Mouse (Mus musculus): ENCODE results near the gene Stn1. TPM values are rescaled to one million over a fixed set of nuclear protein-coding genes. Genes with fewer than 3 reads are reported as not detected.

Stn1 gene
- polyA plus RNA-seq, 1 experiment from 2014 or later: 34.2 TPM

DNA sequence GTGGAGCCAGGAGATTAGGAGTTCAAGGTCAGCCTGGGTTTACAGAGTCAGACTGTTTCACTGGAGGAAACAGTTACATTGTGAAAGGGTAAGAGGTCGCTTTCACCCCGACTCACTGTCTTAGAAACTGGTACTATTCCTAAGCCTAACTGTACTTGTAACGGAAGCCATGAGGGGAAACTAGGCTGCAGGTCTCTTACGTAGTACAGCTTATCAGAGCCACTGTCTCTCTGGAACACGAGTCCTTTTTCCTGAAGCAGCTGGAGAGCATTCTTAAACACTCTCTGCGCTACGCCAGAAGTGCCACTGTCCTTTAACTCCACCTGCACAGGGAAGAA is 27.2 kb downstream of the Stn1 start:
- no peak overlapping the region for H3K4me3 ChIP-seq
- peaks cover 27% of the 10 kb centered on the region for H3K36me3 ChIP-seq
- H3K9me3 ChIP-seq (replicated peaks): no peaks in the 10 kb centered on the region
- no peak for ATAC-seq (ENCODE audit: insufficient number of reproducible peaks, low FRiP score)
- peaks cover 64% of the 10 kb centered on the region for H3K4me1 ChIP-seq (replicated peaks)
- H3K27me3 ChIP-seq (replicated peaks): no peaks in the 10 kb centered on the region
- peak overlapping the region; percentile 79 for H3K27ac ChIP-seq (ENCODE audit: poor library complexity, severe bottlenecking)
- H3K9ac ChIP-seq: no peak overlapping the region
- 51% methylated on average over 7 of the region's 7 CpGs for WGBS
- peak overlapping the region; percentile 35; the same call in 1 of the 2 replicates for H3K4me2 ChIP-seq

- Histone ChIP-seq H3K4me2 (no peak overlapping the region), H3K9ac (0 out of 2 replicates have a peak overlapping the region, but pooled peaks have one; percentile 39)
Observed at GRCm38 (mm10) chr19:47508771-47509281, 28.5 kb downstream of the Stn1 start.

DNA sequence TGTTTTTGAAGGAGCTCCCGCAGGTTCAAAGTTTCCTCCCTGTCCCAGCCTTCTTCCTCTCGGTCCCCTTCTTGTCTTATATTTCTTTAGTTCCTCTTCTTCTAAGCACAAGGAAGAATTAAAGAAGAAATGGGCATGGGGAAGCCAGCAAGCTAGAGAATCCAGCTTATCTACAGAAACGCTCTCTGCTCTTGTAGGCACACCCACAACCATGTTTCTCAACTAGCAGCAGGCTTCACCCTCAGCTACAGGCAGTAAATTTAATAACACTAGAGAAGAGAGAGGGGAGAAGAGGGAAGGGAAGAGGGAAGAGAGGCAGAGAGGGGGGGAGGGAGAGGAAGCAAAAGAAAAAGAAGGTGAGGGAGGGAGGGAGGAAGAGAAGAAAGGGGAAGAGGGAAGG is 29.1 kb downstream of the Stn1 start:
- Histone ChIP-seq H3K27ac (ENCODE audit: poor library complexity, severe bottlenecking) (peak overlapping the region; percentile 37), H3K4me1 (replicated peaks) (peaks cover 46% of the 10 kb centered on the region), H3K36me3 (peaks cover 15% of the 10 kb centered on the region; the same call in 1 of the 2 replicates), H3K27me3 (replicated peaks) (no peaks in the 10 kb centered on the region), H3K4me3 (no peak overlapping the region), H3K9ac (no peak overlapping the region), H3K4me2 (no peak overlapping the region), H3K9me3 (replicated peaks) (no peaks in the 10 kb centered on the region)
- ATAC-seq (ENCODE audit: insufficient number of reproducible peaks, low FRiP score): no peak
- WGBS: 61% methylated on average over 3 of the region's 3 CpGs

More at GRCm38 (mm10) chr19:47508771-47509281, 28.5 kb downstream of the Stn1 start:
- no peak for ATAC-seq (ENCODE audit: insufficient number of reproducible peaks, low FRiP score)
- peaks cover 17% of the 10 kb centered on the region; the same call in 1 of the 2 replicates for H3K36me3 ChIP-seq
- H3K9me3 ChIP-seq (replicated peaks): no peaks in the 10 kb centered on the region
- peaks cover 52% of the 10 kb centered on the region for H3K4me1 ChIP-seq (replicated peaks)
- no peaks in the 10 kb centered on the region for H3K27me3 ChIP-seq (replicated peaks)
- peak overlapping the region; percentile 79 for H3K27ac ChIP-seq (ENCODE audit: poor library complexity, severe bottlenecking)
- WGBS: 54% methylated on average over 5 of the region's 5 CpGs
- no peak overlapping the region for H3K4me3 ChIP-seq

GRCm38 (mm10) chr19:47507128-47508121 is 29.9 kb downstream of the Stn1 start:
- peak overlapping the region; percentile 37; the same call in 1 of the 2 replicates for H3K27ac ChIP-seq (ENCODE audit: poor library complexity, severe bottlenecking)
- peaks cover 40% of the 10 kb centered on the region for H3K4me1 ChIP-seq (replicated peaks)
- WGBS: 57% methylated on average over 27 of the region's 27 CpGs
- peaks cover under 1% of the 10 kb centered on the region; the same call in 1 of the 2 replicates for H3K9me3 ChIP-seq (replicated peaks)
- H3K27me3 ChIP-seq (replicated peaks): no peaks in the 10 kb centered on the region
- ATAC-seq (ENCODE audit: insufficient number of reproducible peaks, low FRiP score): no peak
- H3K9ac ChIP-seq: no peak overlapping the region
- H3K36me3 ChIP-seq: peaks cover 19% of the 10 kb centered on the region
- no peak overlapping the region for H3K4me2 ChIP-seq
- no peak overlapping the region for H3K4me3 ChIP-seq

GRCm38 (mm10) chr19:47503625-47504024 is 33.7 kb downstream of the Stn1 start:
- H3K27me3 ChIP-seq (replicated peaks): no peaks in the 10 kb centered on the region
- 0 out of 2 replicates have a peak, but pooled peaks have one; percentile 4 for ATAC-seq (ENCODE audit: insufficient number of reproducible peaks, low FRiP score)
- WGBS: 63% methylated on average over 4 of the region's 4 CpGs
- peaks cover 3% of the 10 kb centered on the region; the same call in 1 of the 2 replicates for H3K9me3 ChIP-seq (replicated peaks)
- no peak overlapping the region for H3K27ac ChIP-seq (ENCODE audit: poor library complexity, severe bottlenecking)
- peaks cover 30% of the 10 kb centered on the region for H3K4me1 ChIP-seq (replicated peaks)
- no peak overlapping the region for H3K9ac ChIP-seq
- H3K4me2 ChIP-seq: no peak overlapping the region
- H3K36me3 ChIP-seq: peaks cover 18% of the 10 kb centered on the region
- H3K4me3 ChIP-seq: no peak overlapping the region

DNA sequence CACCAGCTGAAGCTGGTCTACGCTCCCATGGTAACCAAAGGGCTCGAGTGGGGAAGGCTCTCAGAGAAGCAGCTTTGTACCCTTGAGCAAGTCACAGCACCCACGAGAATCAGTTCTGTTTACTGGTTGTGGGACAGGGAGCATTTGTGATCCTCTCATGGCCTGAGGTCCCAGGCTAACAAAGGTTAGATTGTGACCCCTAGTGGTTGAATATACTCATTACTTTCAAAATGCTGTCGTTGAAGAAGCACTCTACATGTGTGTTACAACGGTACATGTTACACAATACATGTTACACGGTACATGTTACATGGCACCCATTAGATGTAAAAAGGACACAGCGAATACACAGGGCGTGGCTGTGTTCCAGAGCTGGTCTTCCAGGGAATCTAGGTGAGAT is 34.7 kb downstream of the Stn1 start:
- Histone ChIP-seq H3K27ac (ENCODE audit: poor library complexity, severe bottlenecking) (no peak overlapping the region), H3K36me3 (peaks cover 18% of the 10 kb centered on the region), H3K4me2 (no peak overlapping the region), H3K4me3 (no peak overlapping the region), H3K27me3 (replicated peaks) (no peaks in the 10 kb centered on the region), H3K9me3 (replicated peaks) (peaks cover 3% of the 10 kb centered on the region; the same call in 1 of the 2 replicates), H3K4me1 (replicated peaks) (peaks cover 19% of the 10 kb centered on the region), H3K9ac (no peak overlapping the region)
- 68% methylated on average over 8 of the region's 8 CpGs for WGBS
- no peak for ATAC-seq (ENCODE audit: insufficient number of reproducible peaks, low FRiP score)

- Histone ChIP-seq H3K4me3 (no peak overlapping the region), H3K36me3 (peaks cover 12% of the 10 kb centered on the region; the same call in 1 of the 2 replicates), H3K4me2 (no peak overlapping the region), H3K9me3 (replicated peaks) (peaks cover 3% of the 10 kb centered on the region; the same call in 1 of the 2 replicates), H3K27me3 (replicated peaks) (no peaks in the 10 kb centered on the region), H3K27ac (ENCODE audit: poor library complexity, severe bottlenecking) (no peak overlapping the region), H3K4me1 (replicated peaks) (peaks cover 16% of the 10 kb centered on the region), H3K9ac (no peak overlapping the region)
- no peak for ATAC-seq (ENCODE audit: insufficient number of reproducible peaks, low FRiP score)
- 76% methylated on average over 11 of the region's 11 CpGs for WGBS
Observed at GRCm38 (mm10) chr19:47500389-47501011, 36.8 kb downstream of the Stn1 start.

DNA sequence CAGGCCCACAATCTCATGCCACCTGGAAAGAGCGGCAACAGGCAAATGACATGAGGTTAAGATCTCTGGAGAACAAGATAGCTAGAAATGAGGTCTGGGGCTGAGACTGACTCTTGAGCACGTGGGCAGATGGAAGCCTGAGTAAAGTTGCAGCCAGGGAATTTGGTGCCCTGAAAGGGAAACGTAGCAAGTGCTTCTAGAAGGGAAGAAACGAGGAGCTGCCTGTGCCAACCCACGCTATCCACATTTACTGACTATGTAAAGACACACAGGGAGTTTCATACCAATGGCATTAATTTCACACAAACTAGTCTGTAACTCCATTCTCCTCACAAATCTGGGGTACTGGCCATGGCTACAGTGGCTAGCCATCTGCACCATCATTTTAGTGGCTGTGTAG is 37.5 kb downstream of the Stn1 start:
- no peak overlapping the region for H3K4me3 ChIP-seq
- 78% methylated on average over 5 of the region's 5 CpGs for WGBS
- H3K27me3 ChIP-seq (replicated peaks): no peaks in the 10 kb centered on the region
- ATAC-seq (ENCODE audit: insufficient number of reproducible peaks, low FRiP score): no peak
- peaks cover 12% of the 10 kb centered on the region; the same call in 1 of the 2 replicates for H3K36me3 ChIP-seq
- no peak overlapping the region for H3K27ac ChIP-seq (ENCODE audit: poor library complexity, severe bottlenecking)
- H3K4me1 ChIP-seq (replicated peaks): peaks cover 16% of the 10 kb centered on the region
- H3K9ac ChIP-seq: no peak overlapping the region
- H3K9me3 ChIP-seq (replicated peaks): peaks cover 3% of the 10 kb centered on the region; the same call in 1 of the 2 replicates
- no peak overlapping the region for H3K4me2 ChIP-seq

DNA sequence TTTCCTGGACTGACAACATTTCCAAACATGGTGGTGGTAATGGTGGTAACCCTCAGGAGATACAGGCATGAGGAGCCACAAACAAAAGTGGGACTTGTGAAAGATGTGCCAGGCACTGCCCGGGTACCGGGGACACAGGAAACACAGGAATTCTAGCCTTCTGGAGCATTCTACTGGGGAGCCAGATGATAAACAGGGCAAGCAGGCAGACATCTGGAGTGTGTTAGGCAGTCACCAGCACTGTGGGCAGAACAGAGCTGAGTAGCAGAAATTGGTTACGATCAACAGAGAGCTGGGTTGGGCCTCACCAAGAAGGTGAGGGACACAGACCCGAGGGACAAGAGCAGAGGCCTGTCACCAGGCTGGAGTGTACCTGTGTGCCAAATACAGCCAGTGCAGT is 38.4 kb downstream of the Stn1 start:
- Histone ChIP-seq H3K4me3 (no peak overlapping the region), H3K9ac (peak overlapping the region; percentile 3), H3K4me1 (replicated peaks) (peaks cover 16% of the 10 kb centered on the region), H3K27ac (ENCODE audit: poor library complexity, severe bottlenecking) (0 out of 2 replicates have a peak overlapping the region, but pooled peaks have one; percentile 11), H3K36me3 (peaks cover 12% of the 10 kb centered on the region; the same call in 1 of the 2 replicates), H3K9me3 (replicated peaks) (peaks cover 3% of the 10 kb centered on the region; the same call in 1 of the 2 replicates), H3K27me3 (replicated peaks) (no peaks in the 10 kb centered on the region), H3K4me2 (no peak overlapping the region)
- ATAC-seq (ENCODE audit: insufficient number of reproducible peaks, low FRiP score): no peak
- WGBS: 28% methylated on average over 4 of the region's 4 CpGs

- Histone ChIP-seq H3K9ac (no peak overlapping the region), H3K27ac (ENCODE audit: poor library complexity, severe bottlenecking) (no peak overlapping the region), H3K9me3 (replicated peaks) (peaks cover 3% of the 10 kb centered on the region; the same call in 1 of the 2 replicates), H3K4me3 (no peak overlapping the region), H3K36me3 (peaks cover 9% of the 10 kb centered on the region; the same call in 1 of the 2 replicates), H3K4me1 (replicated peaks) (peaks cover 26% of the 10 kb centered on the region), H3K4me2 (no peak overlapping the region), H3K27me3 (replicated peaks) (no peaks in the 10 kb centered on the region)
- no peak for ATAC-seq (ENCODE audit: insufficient number of reproducible peaks, low FRiP score)
- WGBS: 85% methylated on average over 6 of the region's 6 CpGs
Observed at GRCm38 (mm10) chr19:47497736-47498135, 39.6 kb downstream of the Stn1 start.
